Mouse (Mus musculus) adrenal gland, postnatal 4 days (tissue): Measurements from ENCODE around the gene Vps16. TPM values are rescaled to one million over a fixed set of nuclear protein-coding genes. Genes with fewer than 3 reads are reported as not detected.

ENCODE experiments used
- DNase-seq, 2 experiments: peaks; one replicate each; pipeline ENCODE4 v3.0.0; 2021 to 2022; ENCODE audit warnings: low spot score in 2 of 2, mixed read lengths in 2 of 2
- total RNA-seq, 2 experiments: library from RNA; stranded (reverse); gene quantifications; 2 replicates each; pipeline ENCODE4 v1.2.3; 2021

Gene Vps16
- total RNA-seq, 2 experiments from 2014 or later = 93.9 to 96.3 TPM

DNA sequence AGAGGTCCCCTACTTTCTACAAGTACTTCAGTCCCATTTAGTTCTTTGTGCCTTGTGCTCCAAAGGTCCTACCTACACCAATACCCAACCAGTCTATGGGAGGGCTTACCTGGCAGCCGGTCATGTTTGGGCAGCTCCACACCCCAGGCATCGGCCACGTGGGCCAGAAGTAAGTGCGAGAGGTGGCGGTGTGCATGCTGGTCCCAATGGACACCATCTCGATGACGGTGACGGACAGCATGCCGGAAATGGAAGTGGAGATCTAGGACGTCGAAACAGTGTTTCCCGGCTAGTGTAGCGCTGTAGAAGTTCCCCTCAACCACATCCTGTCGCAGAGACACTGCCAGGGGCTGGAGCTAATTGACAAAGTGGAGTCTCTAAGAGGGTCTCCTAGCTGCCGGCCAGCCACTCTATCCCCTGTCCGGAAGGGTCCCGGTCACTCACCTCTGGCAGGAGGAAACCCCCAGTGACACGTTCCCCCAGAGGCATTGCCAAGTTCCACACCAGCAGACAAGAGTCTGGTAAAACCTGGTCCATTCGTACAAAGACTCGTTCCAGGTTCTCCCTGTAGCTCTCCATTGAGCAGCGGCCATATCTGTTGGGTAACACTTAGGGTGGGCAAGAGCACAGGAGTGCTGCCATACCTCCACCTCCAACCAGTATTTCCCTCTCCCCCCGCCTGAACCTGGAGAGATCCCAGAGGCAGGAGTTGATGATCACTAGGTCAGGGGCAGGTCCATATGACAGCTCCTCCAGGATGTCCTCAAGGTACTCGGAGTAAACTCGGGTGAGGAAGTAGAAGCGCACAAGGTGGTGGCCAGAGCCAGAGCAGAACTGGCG is 2.1 kb upstream of the Vps16 start:
- DNase-seq = no peak

DNA sequence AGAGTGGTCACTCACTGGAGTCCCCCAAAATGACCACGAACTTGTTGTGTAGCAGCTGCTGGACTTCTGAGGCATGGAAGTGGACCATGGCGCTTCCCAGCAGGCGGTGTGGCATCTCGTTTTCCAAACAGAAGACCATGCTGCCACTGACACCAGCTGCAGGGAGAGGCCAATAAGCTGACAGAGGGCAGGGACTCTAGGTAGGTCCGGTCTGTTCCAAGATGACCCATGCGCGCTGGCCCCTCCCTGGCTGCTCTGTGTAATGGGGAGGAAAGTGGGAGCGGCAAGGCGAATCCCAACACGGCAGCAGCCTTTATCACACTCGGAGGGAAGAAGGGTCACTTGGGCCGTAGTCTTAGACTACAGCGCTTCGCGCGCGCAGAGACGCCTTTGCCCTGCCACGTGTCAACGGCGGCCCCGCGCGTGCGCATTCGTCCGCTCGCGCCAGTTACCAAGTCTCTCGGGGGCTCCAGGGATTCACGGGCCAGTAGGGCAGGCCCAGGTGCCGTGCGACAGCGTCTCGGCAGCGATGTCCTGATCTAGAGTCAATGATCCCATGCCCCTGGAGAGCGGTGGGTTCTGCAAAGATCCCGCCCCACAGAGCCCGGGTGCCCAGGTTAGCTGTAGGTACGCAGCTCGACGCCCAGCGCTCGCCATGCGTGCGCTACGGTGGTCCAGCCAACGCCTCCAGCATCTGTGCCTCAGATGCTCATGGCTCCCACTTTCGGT is 578 bp upstream of the Vps16 start:
- DNase-seq = peak; percentile 43 to 65

DNA sequence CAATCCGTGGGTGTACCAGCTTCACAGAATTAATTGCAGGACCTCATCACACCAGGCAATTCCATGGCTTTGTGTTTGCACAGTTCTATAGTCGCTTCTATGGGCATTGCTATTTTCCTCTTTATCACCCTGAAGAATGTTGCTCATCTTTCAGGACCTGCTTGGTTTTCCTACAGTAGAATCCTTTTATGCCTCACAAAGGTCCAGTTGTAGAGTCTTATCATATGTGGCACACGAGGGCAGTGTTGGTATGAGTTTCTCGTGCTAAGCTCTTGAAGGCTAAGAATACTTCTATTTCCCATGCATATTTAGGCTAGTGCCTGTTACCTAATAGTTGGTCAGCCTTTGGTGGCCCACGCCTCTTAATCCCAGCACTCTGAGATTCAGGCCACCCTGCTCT is 973 bp downstream of the Vps16 start:
- no peak for DNase-seq

DNA sequence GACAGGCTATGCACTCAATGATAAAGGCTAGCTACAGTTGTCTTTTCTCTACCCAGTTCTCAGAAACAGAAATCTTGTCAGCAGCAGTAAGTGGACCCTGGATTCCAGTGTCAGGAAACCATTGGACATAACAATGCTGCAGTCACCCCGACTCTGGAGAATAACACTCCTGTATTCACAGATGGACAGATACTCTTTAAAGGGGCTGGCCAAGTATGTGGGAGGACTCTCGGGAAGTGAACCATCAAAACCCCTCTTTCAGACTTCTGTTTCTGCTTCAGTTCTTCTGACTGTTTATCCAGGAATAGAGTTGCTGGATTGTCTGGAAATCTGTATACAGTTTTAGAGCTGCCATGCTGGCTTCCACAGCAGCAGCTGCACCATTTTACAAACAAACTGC is 5.7 kb downstream of the Vps16 start:
- no peak for DNase-seq

DNA sequence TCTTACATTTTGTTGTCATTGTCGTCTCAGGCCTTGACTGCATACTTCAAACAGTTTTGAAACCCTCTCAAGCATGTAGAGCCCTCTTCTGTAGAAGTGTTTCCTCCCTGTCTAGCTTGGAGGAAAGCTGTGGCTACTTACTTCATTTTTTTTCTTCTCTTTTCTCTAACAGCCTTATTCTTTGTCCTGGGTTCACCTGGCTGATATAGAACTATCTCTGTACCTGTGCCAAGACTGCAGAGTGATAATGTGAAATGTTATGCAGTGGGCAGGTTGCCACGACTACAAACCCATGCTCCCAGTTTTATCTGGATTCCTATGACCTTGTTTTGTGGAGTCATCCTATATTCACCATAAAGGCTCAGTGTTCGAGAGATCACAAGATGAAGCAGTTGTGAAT is 6.3 kb downstream of the Vps16 start:
- no peak for DNase-seq

DNA sequence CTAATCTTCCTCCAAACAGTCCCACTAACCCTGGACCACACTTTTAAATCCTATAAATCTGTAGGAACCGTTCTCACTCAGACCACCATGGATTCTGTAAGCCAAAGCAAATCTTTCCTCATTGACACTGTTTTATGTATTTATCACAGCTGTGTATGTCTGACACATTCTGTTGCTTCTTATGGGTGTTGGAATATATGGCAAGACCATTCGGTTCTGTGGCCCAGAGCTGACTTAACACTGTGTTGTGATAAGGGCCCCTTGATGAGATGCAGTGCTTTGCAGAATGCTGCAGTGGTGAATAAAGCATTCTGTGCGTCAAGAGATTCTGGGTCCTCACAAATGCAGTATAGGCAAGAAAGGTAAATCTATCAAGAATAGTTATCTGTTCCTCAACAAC is 8.0 kb downstream of the Vps16 start:
- no peak for DNase-seq

DNA sequence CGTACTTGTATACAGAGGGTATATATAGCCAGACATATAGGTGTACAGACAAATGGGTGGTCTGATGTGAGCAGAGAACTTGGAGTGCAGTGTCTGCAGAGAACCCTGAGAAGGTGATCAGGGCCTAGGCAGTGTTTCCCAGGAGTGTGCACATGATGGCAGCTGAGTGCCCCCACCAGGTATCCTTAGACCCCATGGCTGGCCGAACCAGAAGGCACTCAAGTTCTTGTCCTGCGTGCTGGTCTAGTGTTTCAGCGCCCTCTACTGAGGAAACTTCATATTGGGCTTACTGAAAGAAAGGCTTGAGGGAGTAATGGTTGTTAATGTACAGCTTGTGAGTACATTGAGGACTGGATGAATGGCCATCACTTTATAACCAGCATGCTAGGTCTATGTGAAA is 9.0 kb downstream of the Vps16 start:
- DNase-seq = no peak

DNA sequence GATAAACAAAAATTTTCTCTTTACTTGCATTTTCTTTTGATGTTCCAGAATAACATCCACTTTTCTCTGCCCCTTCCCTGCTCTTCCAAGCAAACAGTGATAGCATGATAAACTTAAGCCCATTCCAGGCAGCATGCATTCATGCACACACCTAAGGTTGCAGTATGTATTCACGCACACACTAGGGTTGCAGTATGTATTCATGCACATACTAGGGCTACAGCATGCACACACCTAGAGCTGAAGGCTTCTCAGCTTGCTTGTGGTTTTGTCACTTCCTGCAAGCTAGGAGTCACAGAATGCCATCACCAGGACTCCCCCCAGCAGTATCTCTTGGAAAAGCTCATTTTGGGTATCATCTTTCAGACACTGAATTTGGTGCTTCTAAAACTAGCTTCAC is 12.6 kb downstream of the Vps16 start:
- DNase-seq = no peak

DNA sequence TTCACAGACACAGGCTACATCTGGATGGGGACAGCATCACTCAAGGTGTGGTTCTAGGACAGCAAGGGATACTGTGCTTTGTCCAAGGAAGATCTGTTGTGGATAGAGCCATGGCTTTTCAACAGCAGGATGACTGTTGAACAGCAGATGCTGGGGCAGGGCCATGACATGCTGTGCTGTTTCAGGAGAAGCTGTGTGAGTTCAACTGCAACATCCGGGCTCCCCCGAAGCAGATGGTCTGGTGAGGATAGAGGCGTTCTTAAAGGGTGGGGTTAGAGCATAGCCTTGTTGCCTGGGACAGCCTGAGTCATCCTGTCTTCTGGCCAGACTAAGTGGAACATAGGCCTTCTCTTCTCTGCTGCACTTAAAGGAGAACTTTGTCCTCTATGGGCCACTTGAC is 14.7 kb downstream of the Vps16 start:
- no peak for DNase-seq

DNA sequence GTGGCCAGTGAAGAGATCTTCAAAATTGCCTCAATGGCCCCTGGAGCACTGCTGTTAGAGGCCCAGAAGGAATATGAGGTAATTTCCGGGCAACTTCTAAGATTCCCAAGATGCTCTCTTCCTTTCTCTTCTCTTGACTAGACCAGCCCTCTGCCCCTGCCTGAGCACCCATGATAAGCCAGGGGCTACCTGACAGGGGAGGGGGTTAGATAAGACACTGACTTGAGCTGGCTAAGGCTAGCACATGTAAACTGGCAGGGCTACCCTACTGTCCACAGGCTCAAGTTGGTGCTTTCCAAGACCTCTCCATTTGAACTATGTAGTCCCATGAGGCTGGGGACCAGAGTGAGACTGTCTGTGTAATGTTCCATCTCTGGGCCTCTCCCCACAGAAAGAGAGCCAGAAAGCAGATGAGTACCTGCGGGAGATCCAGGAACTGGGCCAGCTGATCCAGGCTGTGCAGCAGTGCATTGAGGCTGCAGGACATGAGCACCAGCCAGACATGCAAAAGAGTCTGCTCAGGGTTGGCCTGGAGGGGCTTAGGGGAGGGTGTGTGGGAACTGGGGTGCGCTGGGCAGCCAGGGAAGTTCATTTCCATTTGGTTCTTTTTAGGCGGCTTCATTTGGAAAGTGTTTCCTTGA is 15.8 kb downstream of the Vps16 start:
- no peak for DNase-seq

DNA sequence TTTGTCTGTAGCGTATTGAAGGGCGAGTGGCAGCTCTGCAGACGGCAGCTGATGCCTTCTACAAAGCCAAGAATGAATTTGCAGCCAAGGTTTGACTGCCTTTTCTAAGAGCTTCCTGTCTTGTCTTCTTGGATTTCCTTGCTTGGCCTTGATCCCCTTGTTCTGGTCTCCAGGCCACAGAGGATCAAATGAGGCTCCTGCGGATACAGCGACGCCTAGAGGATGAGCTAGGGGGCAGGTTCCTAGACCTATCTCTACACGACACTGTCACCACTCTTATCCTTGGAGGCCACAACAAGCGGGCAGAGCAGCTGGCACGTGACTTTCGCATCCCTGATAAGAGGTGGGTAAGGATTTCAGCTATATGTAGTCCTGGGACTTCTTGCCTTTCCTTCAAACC is 18.0 kb downstream of the Vps16 start:
- no peak for DNase-seq

DNA sequence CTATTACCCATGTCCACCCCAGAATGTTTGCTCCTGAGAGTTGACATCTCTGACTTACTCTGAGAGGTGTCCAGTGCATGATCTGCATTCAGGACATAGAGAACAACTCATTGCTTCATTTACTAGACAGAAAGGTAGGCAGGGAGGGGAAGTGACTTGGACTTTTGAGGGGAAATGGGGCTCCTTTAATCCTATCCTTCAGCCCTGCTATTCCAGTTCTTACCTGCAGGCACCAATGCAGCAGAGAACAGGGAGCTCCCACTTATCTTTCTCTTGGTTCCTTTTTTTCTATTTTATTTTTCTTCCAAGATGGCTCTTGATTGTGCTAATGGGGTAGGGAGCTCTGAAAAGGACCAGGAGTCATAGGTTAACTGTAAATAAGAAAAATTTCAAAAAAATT is 24.3 kb downstream of the Vps16 start:
- DNase-seq = no peak

DNA sequence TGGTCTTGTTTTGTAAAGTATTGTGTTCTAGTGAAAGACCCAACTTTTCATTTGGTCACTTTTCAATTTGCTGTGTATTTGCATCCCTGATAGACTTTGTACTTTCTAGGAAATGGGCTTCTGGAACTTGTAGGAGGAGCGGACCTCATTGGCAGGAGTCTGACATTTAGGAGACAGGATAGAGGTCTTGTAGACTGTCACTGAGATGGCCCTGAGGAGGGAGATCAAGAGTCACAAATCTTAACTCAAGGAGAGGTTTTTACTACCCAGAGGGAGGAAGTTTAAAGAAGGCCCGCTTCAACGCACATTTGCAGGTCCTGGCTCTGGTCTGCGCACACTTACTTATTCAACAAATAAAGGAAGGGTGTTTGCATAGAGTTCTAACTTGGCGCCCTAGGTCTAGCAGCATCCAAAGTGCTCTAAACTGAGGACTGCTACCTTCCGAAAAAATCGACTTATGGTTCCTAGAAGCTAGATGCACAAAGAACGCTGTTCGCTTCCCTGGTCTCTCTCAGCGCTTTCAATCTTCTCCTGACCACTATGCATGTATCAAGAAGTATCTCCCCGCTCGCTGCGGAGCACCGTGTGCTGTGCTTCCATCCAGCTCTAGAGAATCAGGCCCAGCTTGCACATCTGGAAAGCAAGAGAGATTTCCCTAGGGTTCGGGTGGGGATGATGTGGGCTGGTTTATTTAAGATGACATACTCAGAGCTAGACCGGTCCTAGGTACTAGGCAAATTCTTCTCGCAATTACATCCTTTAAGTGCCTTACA is 25.1 kb downstream of the Vps16 start:
- no peak for DNase-seq

DNA sequence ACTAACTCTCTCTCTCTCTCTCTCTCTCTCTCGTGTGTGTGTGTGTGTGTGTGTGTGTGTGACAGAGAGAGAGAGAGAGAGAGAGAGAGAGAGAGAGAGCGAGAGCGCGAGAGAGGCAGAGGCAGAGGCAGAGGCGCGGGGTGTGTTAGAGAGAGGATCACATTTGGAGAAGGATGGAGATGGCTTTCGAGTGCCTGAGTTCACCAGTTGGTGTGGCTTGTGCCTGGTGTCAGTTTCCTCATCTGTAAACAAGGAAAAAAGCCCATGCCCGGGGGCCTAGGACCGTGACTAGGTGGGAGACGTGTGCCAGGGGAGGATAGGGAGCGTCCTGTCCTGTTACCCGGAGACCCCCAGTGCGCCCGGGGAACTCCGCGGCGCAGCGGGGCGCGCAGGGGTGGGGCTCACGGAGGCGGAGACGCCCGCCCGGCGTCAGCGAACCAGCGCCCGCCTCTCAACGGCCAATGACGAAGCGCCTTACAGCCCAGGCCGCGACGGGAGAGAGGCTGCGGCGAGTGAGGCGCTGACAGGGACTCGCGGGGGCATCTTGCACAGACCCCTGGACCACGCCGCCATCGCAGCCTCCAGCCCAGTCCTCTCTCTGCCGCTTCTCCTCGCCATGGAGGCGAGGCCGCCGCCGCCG is 25.8 kb downstream of the Vps16 start, which contains the start of gene Ptpra:
Ptpra (plus strand) TSS at position 485 of the 640 bp plus-strand sequence.
- peak; percentile 80 to 82 for DNase-seq

DNA sequence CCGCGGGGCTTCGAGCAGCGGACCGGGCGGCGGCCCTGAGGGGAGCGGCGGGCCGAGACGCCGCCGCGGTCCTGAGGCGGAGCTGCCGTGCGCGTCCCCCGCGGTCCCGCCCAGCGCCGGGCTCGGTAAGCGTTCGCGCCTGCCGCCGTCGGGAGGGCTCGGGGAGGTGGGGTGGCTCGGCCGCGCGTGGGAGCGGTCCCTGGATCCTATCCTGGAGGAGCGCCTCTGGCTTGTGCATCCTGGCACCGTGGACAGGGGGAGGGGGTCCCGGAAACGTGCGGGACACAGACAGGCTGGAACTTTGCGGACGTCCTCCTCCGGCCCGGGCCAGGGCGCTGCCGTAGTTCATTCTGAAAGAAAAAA is 26.3 kb downstream of the Vps16 start:
- DNase-seq = peak in 1 of 2 experiments; percentile 48

DNA sequence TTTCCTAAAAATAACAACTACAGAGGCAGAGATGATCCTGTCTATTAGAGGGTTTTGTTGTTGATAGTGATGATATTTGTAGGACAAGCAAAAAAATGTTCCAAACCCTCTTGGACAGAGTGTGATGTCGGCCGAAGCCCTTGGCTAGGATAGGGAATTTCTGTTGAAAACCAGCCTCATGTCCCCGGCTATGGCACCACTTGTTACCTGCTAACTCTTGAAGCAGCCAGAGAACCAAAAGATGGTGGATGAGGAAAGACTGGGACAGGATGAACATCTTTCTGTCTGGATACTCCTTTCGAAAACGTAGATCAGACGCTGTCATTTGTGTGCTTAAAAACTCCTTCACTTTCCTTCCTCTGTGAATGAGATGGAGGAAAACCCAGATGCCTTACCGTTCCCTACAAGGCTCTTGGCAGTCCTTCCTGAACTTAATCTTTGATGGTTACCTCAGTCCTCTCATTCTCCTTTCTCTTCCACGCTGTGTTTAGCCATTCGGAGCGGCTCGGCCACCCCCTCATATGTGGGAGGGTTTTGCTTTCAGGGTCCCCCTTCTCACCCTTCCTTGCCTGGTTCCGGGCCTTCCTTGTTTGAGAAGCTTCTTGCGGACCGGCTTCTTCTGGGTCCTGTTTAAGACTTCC is 27.1 kb downstream of the Vps16 start:
- DNase-seq = no peak

DNA sequence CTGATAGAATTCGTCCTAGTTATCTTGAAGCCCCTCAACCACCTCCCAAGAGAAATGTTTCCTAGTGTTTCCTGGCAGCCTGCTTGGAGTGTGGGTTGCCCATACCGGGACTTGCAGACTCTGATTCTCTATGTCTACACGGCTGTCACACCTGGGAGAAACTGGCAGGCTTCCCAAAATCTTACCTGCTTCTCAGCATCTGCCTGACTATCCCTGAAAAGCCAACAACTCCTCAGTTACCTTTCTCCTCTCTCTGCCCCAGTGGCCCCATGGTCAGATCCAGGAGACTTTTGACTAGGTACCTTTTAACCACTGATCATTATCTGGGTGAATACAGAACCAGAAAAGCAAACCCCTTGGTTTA is 27.6 kb downstream of the Vps16 start:
- no peak for DNase-seq

DNA sequence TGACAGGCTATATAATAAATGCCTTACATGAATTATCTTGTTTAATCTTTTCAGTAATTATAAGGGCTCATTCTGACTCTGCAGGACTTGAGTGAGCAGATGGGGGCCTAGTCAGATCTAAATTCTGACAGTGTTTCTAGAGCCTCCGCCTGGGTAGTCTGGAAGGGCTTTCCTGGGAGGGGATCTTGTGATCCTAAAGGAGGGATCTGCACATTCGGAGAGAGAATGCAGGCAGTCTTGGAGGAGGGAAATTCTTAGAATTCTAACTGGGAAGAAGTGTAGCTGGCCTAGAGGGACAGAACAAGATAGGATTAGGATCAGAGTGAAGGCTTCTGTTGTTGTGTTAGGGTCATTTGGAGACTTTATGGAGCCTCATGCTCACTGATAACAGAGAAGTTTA is 28.1 kb downstream of the Vps16 start:
- no peak for DNase-seq

DNA sequence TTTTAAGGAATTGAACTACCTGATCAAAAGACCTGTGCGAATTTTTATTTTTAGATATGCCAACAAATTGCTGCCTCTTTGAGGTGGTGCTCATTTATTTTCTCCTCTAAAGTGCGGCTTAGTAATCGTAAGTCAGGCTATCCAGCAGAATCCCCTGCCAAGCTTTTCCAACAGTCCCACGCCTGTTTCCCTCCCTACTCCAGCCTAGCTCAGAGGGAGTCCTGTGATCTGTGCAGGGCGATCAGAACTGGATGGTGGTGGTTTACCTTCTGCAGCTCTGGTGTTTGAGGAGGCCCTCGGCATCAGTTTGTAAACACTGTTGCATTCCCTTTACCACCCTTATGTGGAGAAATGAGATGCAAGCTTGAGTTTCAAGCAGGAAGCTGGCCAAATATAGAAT is 29.3 kb downstream of the Vps16 start:
- DNase-seq = no peak

DNA sequence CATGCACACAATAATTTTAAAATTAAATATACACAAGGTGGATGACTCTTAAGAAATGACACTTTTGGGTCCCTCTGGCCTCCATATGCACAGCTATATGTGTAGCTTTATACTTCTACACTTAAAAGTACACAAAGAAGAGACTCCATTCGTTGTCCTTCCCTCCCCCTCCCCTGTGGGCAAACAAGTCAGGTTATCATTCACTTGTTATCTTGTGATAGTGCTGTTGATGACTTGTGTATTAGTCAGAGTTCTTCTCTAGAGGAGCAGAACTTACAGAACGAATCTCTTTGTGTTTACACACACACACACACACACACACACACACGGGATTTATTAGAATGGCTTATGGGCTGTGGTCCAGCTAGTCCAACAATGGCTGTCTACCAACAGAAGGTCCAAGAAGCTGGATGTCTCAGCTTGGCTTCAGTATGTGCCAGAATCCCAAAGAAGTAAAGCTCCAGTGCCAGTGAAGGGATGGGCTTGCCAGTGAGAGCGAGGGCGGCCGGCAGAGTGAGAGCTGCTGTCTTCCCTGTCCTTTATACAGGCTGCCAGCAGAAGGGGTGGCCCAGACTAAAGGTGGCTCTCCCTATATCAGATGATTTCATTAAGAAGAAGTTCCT is 30.7 kb downstream of the Vps16 start:
- no peak for DNase-seq
